Comparison of ENCODE assay signal across 18 mouse cellular contexts in the genomic region with DNA sequence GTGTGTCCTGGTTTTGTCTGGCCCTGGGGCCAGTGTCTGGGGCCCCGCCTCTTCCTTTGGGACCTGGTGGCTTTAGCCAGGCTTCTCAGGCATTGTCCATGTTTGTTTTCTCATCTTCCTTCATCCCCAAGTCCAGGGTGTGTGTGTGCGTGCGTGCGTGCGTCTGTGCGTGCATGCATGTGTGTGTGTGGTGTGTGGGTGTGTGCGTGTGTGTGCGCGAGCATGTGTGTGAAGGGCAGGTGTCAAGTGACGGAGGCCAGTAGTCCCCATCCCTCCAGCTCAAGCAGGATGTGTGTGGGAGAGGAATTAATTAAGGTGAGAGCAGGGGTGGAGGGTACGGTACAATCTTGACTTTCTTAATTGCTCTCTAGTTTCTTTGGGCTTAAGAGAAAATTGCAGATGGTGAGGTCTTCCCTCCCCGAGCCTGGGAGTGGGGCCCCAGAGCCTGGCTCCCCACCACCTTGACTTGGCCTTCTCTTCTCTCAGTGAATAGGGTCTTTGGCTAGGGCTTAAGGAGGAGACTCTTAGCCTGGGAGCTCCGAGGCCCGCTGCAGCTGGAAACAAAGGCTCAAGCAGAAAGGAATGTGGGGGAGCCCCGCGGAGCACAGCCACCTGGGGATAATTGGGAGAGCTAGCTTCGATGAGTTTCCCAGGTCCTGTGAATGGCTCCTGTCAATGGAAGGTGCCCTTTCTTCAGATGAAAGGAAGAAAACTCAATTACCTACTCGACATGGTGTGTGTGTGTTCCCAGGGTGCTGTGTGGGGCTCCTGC. TPM values are rescaled to one million over a fixed set of nuclear protein-coding genes. Genes with fewer than 3 reads are reported as not detected.
DNase-seq lines count a peak whose midpoint lies in the region; ATAC-seq and TF ChIP-seq lines count a peak whose summit lies in the region.
"Had no signal": no experiment of that assay in that cellular context is flagged by ENCODE, and none has a peak within 500 bp of the region (broad histone marks: within the 10 kb centered on the region; RNA-seq: fewer than 3 reads in every experiment).

No protein-coding gene starts in this region.

- no peak overlapping the region for H3K9ac ChIP-seq in kidney, postnatal 0 days (ENCODE audit: low read depth, low read length)
- no peak overlapping the region for H3K9ac ChIP-seq in embryonic facial prominence, embryonic 15.5 days
- no peak overlapping the region for H3K9ac ChIP-seq in midbrain, embryonic 13.5 days (replicated peaks)
- H3K9ac ChIP-seq: liver, embryonic 13.5 days; neural tube, embryonic 15.5 days had no signal

- H3K4me1 ChIP-seq in kidney, postnatal 0 days (replicated peaks; ENCODE audit: insufficient read depth, low read length), result no peaks in the 10 kb centered on the region; the same call in 1 of the 2 replicates
- H3K4me1 ChIP-seq in embryonic facial prominence, embryonic 15.5 days, result peaks cover 23% of the 10 kb centered on the region
- peaks cover 43% of the 10 kb centered on the region for H3K4me1 ChIP-seq in midbrain, embryonic 13.5 days (replicated peaks)
- H3K4me1 ChIP-seq: liver, embryonic 13.5 days had no signal

- no peaks in the 10 kb centered on the region for H3K36me3 ChIP-seq in kidney, postnatal 0 days (ENCODE audit: insufficient read depth, low read length)
- peaks cover 28% of the 10 kb centered on the region; the same call in 1 of the 2 replicates for H3K36me3 ChIP-seq in embryonic facial prominence, embryonic 15.5 days
- H3K36me3 ChIP-seq in midbrain, embryonic 13.5 days, result peaks cover 69% of the 10 kb centered on the region
- H3K36me3 ChIP-seq: liver, embryonic 13.5 days had no signal

- no peak for TF ChIP-seq CTCF in kidney, postnatal 0 days (IDR thresholded peaks at IDR 0.05; ENCODE audit: low read depth)

- ATAC-seq in kidney, postnatal 0 days (replicated peaks; ENCODE audit: low FRiP score, low read depth), result peak; percentile 38; the same call in 1 of the 2 replicates
- no peak for ATAC-seq in embryonic facial prominence, embryonic 15.5 days (ENCODE audit: insufficient number of reproducible peaks, low FRiP score, low TSS enrichment, low read depth)
- ATAC-seq in midbrain, embryonic 13.5 days, result peak; percentile 29
- ATAC-seq: lung, postnatal 0 days had no signal

- H3K27me3 ChIP-seq in kidney, postnatal 0 days (ENCODE audit: insufficient read depth, low read length), result no peaks in the 10 kb centered on the region
- H3K27me3 ChIP-seq in embryonic facial prominence, embryonic 15.5 days, result no peaks in the 10 kb centered on the region
- no peaks in the 10 kb centered on the region for H3K27me3 ChIP-seq in midbrain, embryonic 13.5 days
- H3K27me3 ChIP-seq: liver, embryonic 13.5 days; neural tube, embryonic 15.5 days had no signal

- H3K4me2 ChIP-seq in kidney, postnatal 0 days (ENCODE audit: low read length), result no peak overlapping the region
- no peak overlapping the region for H3K4me2 ChIP-seq in embryonic facial prominence, embryonic 15.5 days (replicated peaks)
- no peak overlapping the region for H3K4me2 ChIP-seq in midbrain, embryonic 13.5 days (replicated peaks)
- H3K4me2 ChIP-seq: liver, embryonic 13.5 days; neural tube, embryonic 15.5 days had no signal

- WGBS in kidney, postnatal 0 days, result 32% methylated on average over 18 of the region's 18 CpGs
- 40% methylated on average over 18 of the region's 18 CpGs for WGBS in embryonic facial prominence, embryonic 15.5 days
- WGBS in midbrain, embryonic 13.5 days, result 26% methylated on average over 18 of the region's 18 CpGs

- H3K9me3 ChIP-seq in kidney, postnatal 0 days (replicated peaks; ENCODE audit: low read length), result no peaks in the 10 kb centered on the region
- H3K9me3 ChIP-seq in embryonic facial prominence, embryonic 15.5 days (replicated peaks), result no peaks in the 10 kb centered on the region
- no peaks in the 10 kb centered on the region for H3K9me3 ChIP-seq in midbrain, embryonic 13.5 days
- H3K9me3 ChIP-seq: liver, embryonic 13.5 days; neural tube, embryonic 15.5 days had no signal

- no peak overlapping the region for H3K4me3 ChIP-seq in kidney, postnatal 0 days (replicated peaks; ENCODE audit: low read depth, low read length)
- no peak overlapping the region for H3K4me3 ChIP-seq in embryonic facial prominence, embryonic 15.5 days (replicated peaks)
- no peak overlapping the region for H3K4me3 ChIP-seq in midbrain, embryonic 13.5 days (replicated peaks)
- H3K4me3 ChIP-seq: liver, embryonic 13.5 days; neural tube, embryonic 15.5 days had no signal

- no peak overlapping the region for H3K27ac ChIP-seq in kidney, postnatal 0 days
- H3K27ac ChIP-seq in embryonic facial prominence, embryonic 15.5 days (replicated peaks), result 0 out of 2 replicates have a peak overlapping the region, but pooled peaks have one; percentile 71
- peak overlapping the region; percentile 51; the same call in 1 of the 2 replicates for H3K27ac ChIP-seq in midbrain, embryonic 13.5 days
- H3K27ac ChIP-seq: liver, embryonic 13.5 days; neural tube, embryonic 15.5 days; stomach, postnatal 0 days had no signal

- DNase-seq in embryo, embryonic 10.5 days (ENCODE audit: low spot score), result peak; percentile 50
- DNase-seq in embryo, embryonic 11 days, result no peak
- peak; percentile 50 for DNase-seq in kidney, postnatal 0 days (ENCODE audit: low spot score)
- DNase-seq in kidney, adult 11 months, result no peak
- no peak for DNase-seq in cerebellum, postnatal 10 days
- no peak for DNase-seq in cerebellum, adult 11-12 months
- DNase-seq: adrenal gland, postnatal 10 days; cerebellum, postnatal 25 days; gastrocnemius, postnatal 10 days; heart, postnatal 14 days; liver, embryonic 13.5 days; thymus, postnatal 25 days had no signal

RNA-seq across cellular contexts. Expression of gene Rtl1, which starts 47.2 kb away (rescaled TPM):
- polyA plus RNA-seq in kidney, postnatal 0 days (2015; fragmentation: Nextera tagmentation; extraction: Ambion mirVana), result 0.13 TPM in 2 replicates
- polyA plus RNA-seq in embryonic facial prominence, embryonic 15.5 days (2015; fragmentation: Nextera tagmentation; extraction: Ambion mirVana), result 3.6 TPM in 2 replicates
- polyA plus RNA-seq in midbrain, embryonic 13.5 days (2015; fragmentation: Nextera tagmentation; extraction: Ambion mirVana), result 1.5 and 1.6 TPM in 2 replicates
- polyA plus RNA-seq: spleen, adult 2 months had no signal

Comparison
In these comparisons a context has a peak if more than half of its experiments do, and no peak if none do; other contexts are left out.
1. DNase-seq: peak in embryo, embryonic 10.5 days (single experiment) and kidney, postnatal 0 days (single experiment); none in embryo, embryonic 11 days (single experiment), kidney, adult 11 months (single experiment), cerebellum, postnatal 10 days (0 of 2) and cerebellum, adult 11-12 months (single experiment).